Mouse (Mus musculus) stomach, embryonic 16.5 days (tissue): ENCODE measurements around the gene Pdc. TPM values are rescaled to one million over a fixed set of nuclear protein-coding genes. Genes with fewer than 3 reads are reported as not detected.
"Not testable (repeated sequence)": the region's sequence is repeated elsewhere in the genome, so short reads cannot be mapped to it uniquely, and the experiment has no call there.

Source experiments
- ATAC-seq: fragments of 200-750 bp; cut with Nextera tagmentation; 2 replicates; pipeline ENCODE4 v1.8.0; 2017; ENCODE audit warnings: moderate number of reproducible peaks, moderate TSS enrichment; ENCODE audit not compliant: insufficient read depth, low FRiP score
- H3K27ac ChIP-seq: fragments of 300-500 bp; sonication (generic); 2 replicates; pipeline ENCODE4 v1.5.1; 2014; ENCODE audit warnings: low read length
- H3K27me3 ChIP-seq: fragments of 300-500 bp; sonication (generic); 2 replicates; pipeline ENCODE4 v1.6.1; 2014; ENCODE audit warnings: low read length, control low read depth, mixed read lengths; ENCODE audit not compliant: control insufficient read depth, insufficient read depth
- H3K36me3 ChIP-seq: fragments of 300-500 bp; sonication (generic); 2 replicates; pipeline ENCODE4 v1.6.1; 2014; ENCODE audit warnings: low read length; ENCODE audit not compliant: control insufficient read depth, insufficient read depth
- H3K4me1 ChIP-seq: fragments of 300-500 bp; sonication (generic); 2 replicates; pipeline ENCODE4 v1.6.1; 2014; ENCODE audit warnings: low read length, control low read depth, mixed read lengths; ENCODE audit not compliant: control insufficient read depth, insufficient read depth
- H3K4me2 ChIP-seq: fragments of 300-500 bp; sonication (generic); 2 replicates; pipeline ENCODE4 v1.6.1; 2014; ENCODE audit warnings: low read depth, low read length, mixed read lengths
- H3K4me3 ChIP-seq: fragments of 300-500 bp; sonication (generic); replicated peaks from 2 replicates; pipeline ENCODE4 v1.5.1; 2014; ENCODE audit warnings: mild to moderate bottlenecking, low read length
- H3K9ac ChIP-seq: fragments of 300-500 bp; sonication (generic); 2 replicates; pipeline ENCODE4 v1.6.1; 2014; ENCODE audit warnings: low read length
- H3K9me3 ChIP-seq: fragments of 300-500 bp; sonication (generic); replicated peaks from 2 replicates; pipeline ENCODE4 v1.6.1; 2016; ENCODE audit warnings: low read length, control low read depth; ENCODE audit not compliant: control insufficient read depth
- WGBS: fragments of 180-500 bp; shearing (Covaris S2); extraction: QIAGEN DNeasy Blood & Tissue Kit; methylation state at CpG from one replicate; pipeline ENCODE4 v1.1.7; 2014; 5-methylcytosine and 5-hydroxymethylcytosine counted together
- polyA plus RNA-seq: library from polyadenylated mRNA; unstranded; fragments of >200 nt; fragmentation: Nextera tagmentation; extraction: Ambion mirVana; gene quantifications from 2 replicates; pipeline ENCODE4 v1.2.1, GENCODE M21; 2015

Pdc gene
- not detected in 2 replicates for polyA plus RNA-seq

DNA sequence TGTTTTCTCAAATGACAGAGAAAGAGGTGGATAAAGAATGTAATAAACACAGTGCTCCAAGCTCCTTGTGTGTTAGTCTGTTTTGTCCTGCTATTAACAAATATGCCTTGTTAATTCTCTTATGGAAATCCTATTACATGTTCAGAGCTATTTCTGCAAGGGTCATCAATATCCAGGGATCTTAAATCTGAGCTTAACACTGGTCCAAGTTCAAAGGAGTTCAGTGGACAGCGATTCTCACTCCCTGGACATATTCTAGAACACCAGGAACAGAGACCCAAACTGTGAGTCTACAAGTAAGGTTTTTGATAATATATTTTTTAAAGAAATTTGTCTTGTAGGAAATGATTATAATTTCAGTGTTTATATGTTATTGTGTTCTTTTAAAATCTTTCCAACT lies at the start of gene Pdc:
Gene Pdc (plus strand): TSS at position 213 of the 400 bp plus-strand sequence.
- no peaks in the 10 kb centered on the region for H3K4me1 ChIP-seq
- ATAC-seq: no peak
- no peak within 1 kb of the TSS for H3K4me3 ChIP-seq
- H3K4me2 ChIP-seq: no peak within 1 kb of the TSS
- no peaks in the 10 kb centered on the region for H3K36me3 ChIP-seq
- no peaks in the 10 kb centered on the region for H3K9me3 ChIP-seq
- WGBS: 90% methylated on average over 1 of the region's 1 CpGs
- H3K27ac ChIP-seq: no peak within 1 kb of the TSS
- H3K9ac ChIP-seq: no peak within 1 kb of the TSS
- H3K27me3 ChIP-seq: no peaks in the 10 kb centered on the region

DNA sequence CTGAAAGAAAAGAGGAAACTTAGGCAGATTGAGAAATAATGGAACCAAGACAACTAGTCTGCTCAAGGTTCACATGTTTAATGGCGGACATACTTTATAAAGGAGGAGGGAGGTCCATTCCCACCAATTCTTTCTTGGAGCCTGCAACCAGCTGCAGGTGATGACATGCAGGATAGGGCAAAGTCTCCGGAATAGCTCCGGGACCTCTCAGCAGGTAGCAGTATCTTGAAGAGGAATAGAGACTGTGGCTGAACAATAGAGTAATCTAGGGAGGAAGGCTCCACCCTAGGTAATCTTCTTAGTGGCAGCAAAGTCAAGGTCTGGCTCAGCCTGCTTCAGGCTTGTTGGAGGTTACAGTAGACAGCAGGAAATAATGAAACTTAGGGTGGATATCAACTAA lies 25.2 kb upstream of the Pdc start:
- not testable (repeated sequence) for H3K27me3 ChIP-seq, H3K9ac ChIP-seq, ATAC-seq, H3K9me3 ChIP-seq, H3K36me3 ChIP-seq, H3K27ac ChIP-seq, H3K4me1 ChIP-seq, H3K4me2 ChIP-seq, H3K4me3 ChIP-seq
- WGBS: 78% methylated on average over 3 of the region's 3 CpGs

DNA sequence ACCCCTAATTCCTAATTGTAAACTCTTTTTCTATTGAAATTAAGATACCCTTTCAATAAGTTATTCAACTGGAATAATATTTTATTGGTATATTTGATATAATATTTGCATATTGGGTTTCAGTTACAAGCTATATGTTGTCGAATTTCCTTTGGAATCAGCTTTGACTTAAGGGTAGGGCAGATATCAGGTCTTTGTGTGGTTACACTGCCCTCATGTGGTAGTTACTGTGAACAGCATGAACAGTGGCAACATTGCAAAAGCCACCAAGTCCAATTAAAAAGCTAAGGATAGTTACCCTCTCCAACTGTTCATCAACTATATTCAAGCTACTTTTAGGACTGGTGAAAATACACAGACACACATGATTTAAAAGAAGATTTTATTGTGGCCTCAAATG lies 11.6 kb upstream of the Pdc start:
- ATAC-seq: no peak
- H3K27me3 ChIP-seq: no peaks in the 10 kb centered on the region
- H3K4me1 ChIP-seq: no peaks in the 10 kb centered on the region
- H3K9ac ChIP-seq: no peak overlapping the region
- H3K27ac ChIP-seq: no peak overlapping the region
- WGBS: 52% methylated on average over 1 of the region's 1 CpGs
- H3K9me3 ChIP-seq: no peaks in the 10 kb centered on the region
- H3K4me3 ChIP-seq: no peak overlapping the region
- no peak overlapping the region for H3K4me2 ChIP-seq
- no peaks in the 10 kb centered on the region for H3K36me3 ChIP-seq

DNA sequence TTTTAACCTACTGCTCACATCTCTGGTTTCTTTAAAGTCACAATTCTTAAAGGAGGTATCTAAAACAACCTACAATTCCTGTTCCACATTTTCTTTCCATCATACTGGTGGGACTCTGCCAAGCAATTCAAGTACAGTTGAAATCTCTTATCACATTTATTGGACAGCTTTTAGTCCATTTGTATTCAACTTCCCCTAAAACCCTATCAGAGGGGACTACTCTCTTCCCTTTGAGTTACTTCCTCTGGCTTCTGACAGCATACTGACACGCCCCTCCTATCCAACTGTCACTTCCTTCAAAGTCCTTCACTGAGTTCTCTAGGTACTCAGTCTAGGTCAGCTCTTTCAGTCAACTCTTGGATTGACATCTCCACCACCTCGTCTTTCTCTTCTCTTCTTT lies 15.9 kb downstream of the Pdc start:
- Histone ChIP-seq H3K4me2 (no peak overlapping the region), H3K27me3 (no peaks in the 10 kb centered on the region), H3K4me3 (no peak overlapping the region), H3K4me1 (no peaks in the 10 kb centered on the region), H3K36me3 (no peaks in the 10 kb centered on the region), H3K27ac (no peak overlapping the region), H3K9me3 (no peaks in the 10 kb centered on the region), H3K9ac (no peak overlapping the region)
- WGBS: 71% methylated on average over 2 of the region's 2 CpGs
- ATAC-seq: no peak

DNA sequence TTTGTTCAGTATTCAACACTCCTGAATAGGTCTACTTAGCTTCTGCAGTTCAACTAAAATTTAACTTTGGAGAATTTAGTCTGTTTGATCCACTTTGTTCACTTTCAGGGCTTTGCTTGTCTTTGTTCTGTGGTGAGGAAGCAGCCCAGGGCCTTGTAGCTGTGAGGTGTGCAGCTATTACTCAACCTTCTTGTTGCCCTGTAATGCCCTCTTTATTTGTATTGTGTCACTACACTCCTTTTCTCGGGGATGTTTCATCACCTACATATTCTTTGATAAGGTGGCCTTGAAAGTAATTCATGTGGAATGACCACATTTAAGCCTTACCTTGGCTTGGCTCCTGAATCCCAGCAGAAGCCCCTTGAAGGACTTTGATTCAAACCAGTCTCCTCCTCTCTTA lies 41.6 kb downstream of the Pdc start:
- Histone ChIP-seq H3K4me3 (no peak overlapping the region), H3K36me3 (peaks cover 17% of the 10 kb centered on the region; the same call in 1 of the 2 replicates), H3K27ac (no peak overlapping the region), H3K4me1 (no peaks in the 10 kb centered on the region), H3K4me2 (no peak overlapping the region), H3K9me3 (no peaks in the 10 kb centered on the region), H3K9ac (no peak overlapping the region), H3K27me3 (no peaks in the 10 kb centered on the region)
- no peak for ATAC-seq
- 89% methylated on average over 1 of the region's 1 CpGs for WGBS

DNA sequence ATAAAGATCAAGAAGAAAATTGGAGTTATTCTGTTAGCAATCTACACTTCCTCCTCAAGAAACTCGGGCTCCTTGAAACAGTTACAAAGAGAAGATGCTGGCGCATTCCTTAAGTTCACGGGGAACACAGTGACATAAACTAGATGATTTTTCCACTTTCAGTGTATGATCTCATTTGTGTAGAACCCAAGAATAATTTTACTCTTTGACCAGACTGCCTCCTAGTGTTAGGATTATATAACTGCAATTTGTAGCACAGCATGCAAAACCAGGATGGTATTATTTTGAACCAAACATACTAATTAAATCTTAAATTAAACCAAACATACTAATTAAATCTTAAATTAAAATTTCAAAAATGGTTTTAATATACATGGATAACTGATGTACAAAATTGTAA lies 53.7 kb downstream of the Pdc start:
- H3K4me1 ChIP-seq: no peaks in the 10 kb centered on the region
- WGBS: 75% methylated on average over 3 of the region's 3 CpGs
- H3K36me3 ChIP-seq: no peaks in the 10 kb centered on the region
- no peak overlapping the region for H3K4me2 ChIP-seq
- no peak for ATAC-seq
- no peak overlapping the region for H3K4me3 ChIP-seq
- no peak overlapping the region for H3K9ac ChIP-seq
- H3K27ac ChIP-seq: no peak overlapping the region
- no peaks in the 10 kb centered on the region for H3K27me3 ChIP-seq
- no peaks in the 10 kb centered on the region for H3K9me3 ChIP-seq

DNA sequence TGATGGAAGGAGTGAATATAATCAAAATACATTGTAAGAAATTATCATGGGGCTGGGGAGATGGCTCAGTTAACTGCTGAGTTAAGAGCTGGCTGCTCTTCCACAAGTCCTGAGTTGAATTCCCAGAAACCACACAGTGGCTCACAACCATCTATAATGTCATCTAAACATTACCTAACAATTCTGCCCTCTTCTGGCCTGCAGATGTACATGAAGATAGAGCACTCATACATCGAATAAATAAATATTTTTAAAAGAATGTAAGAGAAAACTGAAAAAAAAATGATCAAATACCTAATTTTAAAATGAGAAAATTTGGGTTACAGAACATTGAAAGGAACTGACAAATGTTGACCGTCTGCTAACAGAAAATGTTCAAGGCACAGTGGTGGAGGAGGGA lies 55.0 kb downstream of the Pdc start:
- Histone ChIP-seq H3K27me3 (no peaks in the 10 kb centered on the region), H3K4me3 (no peak overlapping the region), H3K27ac (no peak overlapping the region)

More for the DNA sequence above, 55.0 kb downstream of the Pdc start:
- Histone ChIP-seq H3K4me2 (no peak overlapping the region), H3K36me3 (0 out of 2 replicates have a peak, but pooled peaks cover 5% of the 10 kb centered on the region), H3K9ac (no peak overlapping the region), H3K9me3 (no peaks in the 10 kb centered on the region), H3K4me1 (no peaks in the 10 kb centered on the region)
- no peak for ATAC-seq
- WGBS: 80% methylated on average over 2 of the region's 2 CpGs

Other genes starting within 250 kb of the Pdc start
- gene Ptgs2, start 219.4 kb upstream of the Pdc start, polyA plus RNA-seq: 0.30 and 0.46 TPM in 2 replicates
- 117 and 129 TPM in 2 replicates for gene Tpr, start 73.4 kb downstream of the Pdc start, polyA plus RNA-seq
- 39.4 and 46.8 TPM in 2 replicates for gene Odr4, start 73.7 kb downstream of the Pdc start, polyA plus RNA-seq
- gene Prg4, start 146.7 kb downstream of the Pdc start, polyA plus RNA-seq: 0.51 and 0.53 TPM in 2 replicates